Mouse (Mus musculus) lung, embryonic 16.5 days (tissue): ENCODE data around the gene Senp5. TPM values are rescaled to one million over a fixed set of nuclear protein-coding genes. Genes with fewer than 3 reads are reported as not detected.
"Not testable (repeated sequence)": the region's sequence is repeated elsewhere in the genome, so short reads cannot be mapped to it uniquely, and the experiment has no call there.

Experiments
- ATAC-seq: fragments of 200-750 bp; cut with Nextera tagmentation; 2 replicates; pipeline ENCODE4 v1.8.0; 2017; ENCODE audit warnings: low read depth, mild to moderate bottlenecking, moderate library complexity
- H3K27ac ChIP-seq: fragments of 300-500 bp; sonication (generic); 2 replicates; pipeline ENCODE4 v1.5.1; 2014; ENCODE audit warnings: mild to moderate bottlenecking, control low read depth, low read length
- H3K27me3 ChIP-seq: fragments of 300-500 bp; sonication (generic); 2 replicates; pipeline ENCODE4 v1.6.1; 2014; ENCODE audit warnings: low read depth, low read length, mixed read lengths; ENCODE audit not compliant: control insufficient read depth, insufficient read depth
- H3K36me3 ChIP-seq: fragments of 300-500 bp; sonication (generic); 2 replicates; pipeline ENCODE4 v1.6.1; 2014; ENCODE audit warnings: low read length; ENCODE audit not compliant: control insufficient read depth, insufficient read depth
- H3K4me1 ChIP-seq: fragments of 300-500 bp; sonication (generic); replicated peaks from 2 replicates; pipeline ENCODE4 v1.6.1; 2014; ENCODE audit warnings: low read length, mixed read lengths; ENCODE audit not compliant: control insufficient read depth, insufficient read depth
- H3K4me2 ChIP-seq: fragments of 300-500 bp; sonication (generic); 2 replicates; pipeline ENCODE4 v1.6.1; 2014; ENCODE audit warnings: low read depth, low read length, control low read depth
- H3K4me3 ChIP-seq: fragments of 300-500 bp; sonication (generic); 2 replicates; pipeline ENCODE4 v1.5.1; 2014; ENCODE audit warnings: mild to moderate bottlenecking, low read length, control low read depth
- H3K9ac ChIP-seq: fragments of 300-500 bp; sonication (generic); 2 replicates; pipeline ENCODE4 v1.6.1; 2014; ENCODE audit warnings: low read length, control low read depth
- H3K9me3 ChIP-seq: fragments of 300-500 bp; sonication (generic); 2 replicates; pipeline ENCODE4 v1.6.1; 2016; ENCODE audit warnings: low read length; ENCODE audit not compliant: control insufficient read depth
- WGBS: fragments of 180-500 bp; shearing (Covaris S2); extraction: QIAGEN DNeasy Blood & Tissue Kit; methylation state at CpG from one replicate; pipeline ENCODE4 v1.1.7; 2014; 5-methylcytosine and 5-hydroxymethylcytosine counted together
- polyA plus RNA-seq: library from polyadenylated mRNA; unstranded; fragments of >200 nt; fragmentation: Nextera tagmentation; extraction: Ambion mirVana; gene quantifications from 2 replicates; pipeline ENCODE4 v1.2.1, GENCODE M21; 2015

The Senp5 gene
- polyA plus RNA-seq, 1 experiment from 2014 or later, result 11.8 TPM

GRCm38 (mm10) chr16:31945986-31946385 lies 57.1 kb downstream of the Senp5 start:
- WGBS, result 87% methylated on average over 6 of the region's 6 CpGs
- peaks cover 21% of the 10 kb centered on the region for H3K4me1 ChIP-seq
- H3K4me2 ChIP-seq, H3K9ac ChIP-seq, H3K9me3 ChIP-seq, H3K27me3 ChIP-seq, H3K27ac ChIP-seq, H3K36me3 ChIP-seq, ATAC-seq, H3K4me3 ChIP-seq: not testable (repeated sequence)

GRCm38 (mm10) chr16:31945372-31945771 lies 57.7 kb downstream of the Senp5 start:
- no peak overlapping the region for H3K4me2 ChIP-seq

GRCm38 (mm10) chr16:31944698-31945255 lies 58.3 kb downstream of the Senp5 start:
- Histone ChIP-seq H3K4me3 (no peak overlapping the region), H3K9ac (no peak overlapping the region), H3K27me3 (no peaks in the 10 kb centered on the region), H3K4me1 (peaks cover 21% of the 10 kb centered on the region), H3K9me3 (no peaks in the 10 kb centered on the region), H3K4me2 (no peak overlapping the region), H3K27ac (no peak overlapping the region), H3K36me3 (no peaks in the 10 kb centered on the region)
- ATAC-seq, result no peak
- 80% methylated on average over 12 of the region's 12 CpGs for WGBS

More at GRCm38 (mm10) chr16:31945372-31945771, 57.7 kb downstream of the Senp5 start:
- ATAC-seq, result no peak
- no peaks in the 10 kb centered on the region for H3K9me3 ChIP-seq
- no peaks in the 10 kb centered on the region for H3K27me3 ChIP-seq
- no peaks in the 10 kb centered on the region for H3K36me3 ChIP-seq
- no peak overlapping the region for H3K27ac ChIP-seq
- WGBS, result 70% methylated on average over 6 of the region's 6 CpGs
- no peak overlapping the region for H3K4me3 ChIP-seq
- H3K4me1 ChIP-seq, result peaks cover 21% of the 10 kb centered on the region
- no peak overlapping the region for H3K9ac ChIP-seq

GRCm38 (mm10) chr16:31943980-31944379 lies 59.1 kb downstream of the Senp5 start:
- Histone ChIP-seq H3K9me3 (no peaks in the 10 kb centered on the region), H3K9ac (0 out of 2 replicates have a peak overlapping the region, but pooled peaks have one; percentile 32), H3K4me2 (no peak overlapping the region), H3K27ac (no peak overlapping the region), H3K27me3 (no peaks in the 10 kb centered on the region), H3K36me3 (no peaks in the 10 kb centered on the region), H3K4me1 (peaks cover 13% of the 10 kb centered on the region), H3K4me3 (no peak overlapping the region)
- 5% methylated on average over 10 of the region's 10 CpGs for WGBS
- peak; percentile 21; the same call in 1 of the 2 replicates for ATAC-seq

GRCm38 (mm10) chr16:31940586-31940985 lies 62.5 kb downstream of the Senp5 start:
- H3K9me3 ChIP-seq, result 0 out of 2 replicates have a peak, but pooled peaks cover 4% of the 10 kb centered on the region
- no peak overlapping the region for H3K27ac ChIP-seq
- H3K27me3 ChIP-seq, result peaks cover 5% of the 10 kb centered on the region
- no peak overlapping the region for H3K4me3 ChIP-seq
- H3K36me3 ChIP-seq, result no peaks in the 10 kb centered on the region
- no peaks in the 10 kb centered on the region for H3K4me1 ChIP-seq
- ATAC-seq, result no peak
- no peak overlapping the region for H3K4me2 ChIP-seq
- H3K9ac ChIP-seq, result no peak overlapping the region
- WGBS, result 57% methylated on average over 2 of the region's 2 CpGs

GRCm38 (mm10) chr16:31938856-31939255 lies 64.2 kb downstream of the Senp5 start:
- no peak overlapping the region for H3K4me2 ChIP-seq
- H3K9me3 ChIP-seq, result 0 out of 2 replicates have a peak, but pooled peaks cover 4% of the 10 kb centered on the region
- H3K27ac ChIP-seq, result no peak overlapping the region
- H3K36me3 ChIP-seq, result no peaks in the 10 kb centered on the region
- 59% methylated on average over 6 of the region's 6 CpGs for WGBS
- H3K27me3 ChIP-seq, result peaks cover 21% of the 10 kb centered on the region
- H3K4me1 ChIP-seq, result peaks cover 3% of the 10 kb centered on the region
- no peak overlapping the region for H3K9ac ChIP-seq
- ATAC-seq, result no peak
- no peak overlapping the region for H3K4me3 ChIP-seq

- 81% methylated on average over 4 of the region's 4 CpGs for WGBS
- no peaks in the 10 kb centered on the region for H3K36me3 ChIP-seq
- H3K27ac ChIP-seq, result no peak overlapping the region
- H3K4me1 ChIP-seq, result peaks cover 6% of the 10 kb centered on the region
- no peak overlapping the region for H3K4me2 ChIP-seq
- no peak overlapping the region for H3K9ac ChIP-seq
- no peak for ATAC-seq
- no peak overlapping the region for H3K4me3 ChIP-seq
- H3K9me3 ChIP-seq, result 0 out of 2 replicates have a peak, but pooled peaks cover 4% of the 10 kb centered on the region
- H3K27me3 ChIP-seq, result peaks cover 29% of the 10 kb centered on the region
Measured at GRCm38 (mm10) chr16:31936568-31936967, 66.5 kb downstream of the Senp5 start.

- no peak for ATAC-seq
- peak overlapping the region; percentile 43 for H3K4me2 ChIP-seq
- H3K36me3 ChIP-seq, result no peaks in the 10 kb centered on the region
- peaks cover 6% of the 10 kb centered on the region for H3K4me1 ChIP-seq
- H3K27ac ChIP-seq, result no peak overlapping the region
- 5% methylated on average over 36 of the region's 36 CpGs for WGBS
- H3K9ac ChIP-seq, result peak overlapping the region; percentile 1; the same call in 1 of the 2 replicates
- peaks cover 29% of the 10 kb centered on the region for H3K27me3 ChIP-seq
- H3K9me3 ChIP-seq, result 0 out of 2 replicates have a peak, but pooled peaks cover 4% of the 10 kb centered on the region
- H3K4me3 ChIP-seq, result peak overlapping the region; percentile 10
Measured at GRCm38 (mm10) chr16:31935091-31935979, 67.8 kb downstream of the Senp5 start.

- Histone ChIP-seq H3K4me1 (peaks cover 6% of the 10 kb centered on the region), H3K9ac (no peak overlapping the region; the same call in 1 of the 2 replicates), H3K4me2 (peak overlapping the region; percentile 43), H3K27ac (no peak overlapping the region), H3K27me3 (peaks cover 29% of the 10 kb centered on the region), H3K4me3 (no peak overlapping the region), H3K36me3 (no peaks in the 10 kb centered on the region), H3K9me3 (0 out of 2 replicates have a peak, but pooled peaks cover 4% of the 10 kb centered on the region)
- 25% methylated on average over 13 of the region's 13 CpGs for WGBS
- no peak for ATAC-seq
Measured at GRCm38 (mm10) chr16:31934550-31935010, 68.5 kb downstream of the Senp5 start.
